Mouse (Mus musculus) telencephalon, adult 2 months (tissue): Measurements from ENCODE around the gene Kdelr1.

Source experiments
- DNase-seq: peaks from one replicate; pipeline ENCODE4 v3.0.0-alpha.2; 2011; ENCODE audit warnings: low read depth, low spot score

Gene Kdelr1

GRCm38 (mm10) chr7:45916056-45917003, 43.8 kb downstream of the Kdelr1 start:
- DNase-seq: peak; percentile 86

GRCm38 (mm10) chr7:45917004-45917704, 44.6 kb downstream of the Kdelr1 start:
- no peak for DNase-seq

GRCm38 (mm10) chr7:45917926-45918325, 45.4 kb downstream of the Kdelr1 start:
- no peak for DNase-seq

- DNase-seq: no peak
These were observed 46.6 kb downstream of the Kdelr1 start for GRCm38 (mm10) chr7:45919083-45919671.

GRCm38 (mm10) chr7:45919761-45920160, 47.2 kb downstream of the Kdelr1 start:
- no peak for DNase-seq

GRCm38 (mm10) chr7:45920583-45921241, 48.1 kb downstream of the Kdelr1 start:
- DNase-seq: no peak

- DNase-seq: no peak
These were observed 48.7 kb downstream of the Kdelr1 start, which contains the start of gene Emp3 for GRCm38 (mm10) chr7:45921242-45921621. Gene Emp3, minus strand, starts transcription at chr7:45921404.

- DNase-seq: no peak
These were observed 49.5 kb downstream of the Kdelr1 start for GRCm38 (mm10) chr7:45921950-45922600.

GRCm38 (mm10) chr7:45922928-45923761, 50.6 kb downstream of the Kdelr1 start:
- peak; percentile 95 for DNase-seq

GRCm38 (mm10) chr7:45923762-45924428, 51.3 kb downstream of the Kdelr1 start, which contains the start of gene Ccdc114:
Gene Ccdc114, plus strand, starts transcription at chr7:45924072.
- DNase-seq: no peak

GRCm38 (mm10) chr7:45924429-45924816, 51.9 kb downstream of the Kdelr1 start:
- DNase-seq: no peak

GRCm38 (mm10) chr7:45928626-45929295, 56.2 kb downstream of the Kdelr1 start:
- DNase-seq: no peak

GRCm38 (mm10) chr7:45929688-45930087, 57.1 kb downstream of the Kdelr1 start:
- DNase-seq: no peak
